Mouse (Mus musculus): ENCODE data around the gene Atp1b4. TPM values are rescaled to one million over a fixed set of nuclear protein-coding genes. Genes with fewer than 3 reads are reported as not detected.

Atp1b4 gene
- not detected for polyA plus RNA-seq (2017; shearing (Covaris generic))

GRCm38 (mm10) chrX:38315884-38316283, at the start of gene Atp1b4:
TSS of gene Atp1b4 (plus strand) at chrX:38316184.

Other genes starting within 250 kb of the Atp1b4 start
- not detected for gene Rhox10, start 249.7 kb upstream of the Atp1b4 start, polyA plus RNA-seq (2017; shearing (Covaris generic))
- gene Rhox11, start 231.0 kb upstream of the Atp1b4 start, polyA plus RNA-seq (2017; shearing (Covaris generic)) = not detected
- not detected for gene Rhox12, start 205.3 kb upstream of the Atp1b4 start, polyA plus RNA-seq (2017; shearing (Covaris generic))
- gene Rhox13, start 195.0 kb upstream of the Atp1b4 start, polyA plus RNA-seq (2017; shearing (Covaris generic)) = not detected
- gene Zbtb33, start 126.4 kb upstream of the Atp1b4 start, polyA plus RNA-seq (2017; shearing (Covaris generic)) = 1.7 TPM
- gene Tmem255a, start 63.7 kb upstream of the Atp1b4 start, polyA plus RNA-seq (2017; shearing (Covaris generic)) = 0.10 TPM
- 28.4 TPM for gene Lamp2, start 140.3 kb downstream of the Atp1b4 start, polyA plus RNA-seq (2017; shearing (Covaris generic))